Mouse (Mus musculus) cortical plate, adult 2 months (tissue): Measurements from ENCODE around the gene Chkb. TPM values are rescaled to one million over a fixed set of nuclear protein-coding genes. Genes with fewer than 3 reads are reported as not detected.
A peak's percentile ranks its signal among the peaks of the same experiment; 100 is the strongest.

ENCODE experiments used
- H3K27ac ChIP-seq: fragments of 200-500 bp; 2 replicates; pipeline ENCODE4 v1.5.1; 2012; ENCODE audit warnings: low read length, control low read depth, inconsistent platforms; ENCODE audit not compliant: insufficient read depth
- H3K4me1 ChIP-seq: fragments of 200-500 bp; 2 replicates; pipeline ENCODE4 v1.6.1; 2011; ENCODE audit warnings: low read length; ENCODE audit not compliant: control insufficient read depth, insufficient read depth
- H3K4me3 ChIP-seq: fragments of 200-500 bp; 2 replicates; pipeline ENCODE4 v1.5.1; 2011; ENCODE audit warnings: mild to moderate bottlenecking, low read length, control low read depth; ENCODE audit not compliant: insufficient read depth
- CTCF ChIP-seq: fragments of 200-500 bp; IDR thresholded peaks from 2 replicates; pipeline ENCODE4 v1.5.1; 2011; ENCODE audit warnings: mild to moderate bottlenecking, control low read depth, low read length; ENCODE audit not compliant: insufficient read depth; ENCODE audit errors: extremely low read depth
- POLR2A ChIP-seq: fragments of 200-500 bp; IDR thresholded peaks from 2 replicates; pipeline ENCODE4 v1.6.1; 2011; ENCODE audit warnings: mild to moderate bottlenecking, low read length, control low read depth; ENCODE audit not compliant: insufficient read depth; ENCODE audit errors: extremely low read depth
- polyA plus RNA-seq: library from polyadenylated mRNA; depleted of rRNA; stranded (reverse); fragments of >200 nt; gene quantifications from 2 replicates; pipeline ENCODE4 v1.2.3, GENCODE M21; 2012

Gene Chkb
- polyA plus RNA-seq, 1 experiment: 60.0 TPM

DNA sequence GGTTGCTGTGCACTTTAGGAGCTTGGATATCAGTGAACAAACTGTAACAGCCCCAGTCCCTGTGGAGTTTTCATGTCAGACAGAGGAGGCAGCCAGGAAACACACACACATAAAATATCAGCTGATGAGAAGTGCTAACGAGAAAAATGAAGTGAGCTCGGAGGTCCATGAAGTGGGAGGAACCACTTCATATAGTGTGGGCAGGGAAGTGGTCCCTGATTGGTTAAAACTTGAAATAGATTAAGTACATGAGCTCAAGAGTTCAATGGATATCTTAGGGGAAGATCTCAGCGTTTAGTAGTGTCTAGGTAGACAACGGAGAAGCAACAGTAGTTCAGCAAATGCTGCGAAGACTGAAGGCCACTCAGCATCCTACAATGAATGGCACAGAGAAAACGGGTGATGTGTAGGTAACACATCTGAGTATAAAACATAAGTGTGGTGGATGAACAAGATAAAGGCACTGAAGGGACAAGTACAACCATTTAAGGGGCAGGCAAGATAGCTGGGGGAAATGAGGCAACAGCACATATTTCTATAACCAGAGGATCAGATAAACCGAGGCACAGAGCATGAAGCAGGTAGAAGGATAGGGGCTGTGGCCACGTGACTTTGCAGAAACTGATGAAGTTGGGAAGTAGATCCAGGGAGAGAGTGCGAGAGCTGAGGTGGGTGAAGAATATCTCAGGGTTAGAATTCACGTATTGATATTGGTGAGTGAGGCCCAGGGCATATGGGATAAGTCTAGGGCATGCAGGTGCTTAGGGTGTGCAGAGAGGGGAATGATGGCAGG lies 24.7 kb downstream of the Chkb start:
- no peak overlapping the region for H3K27ac ChIP-seq
- no peak overlapping the region for H3K4me3 ChIP-seq
- no peaks in the 10 kb centered on the region for H3K4me1 ChIP-seq
- TF ChIP-seq CTCF (no peak), POLR2A (no peak)

DNA sequence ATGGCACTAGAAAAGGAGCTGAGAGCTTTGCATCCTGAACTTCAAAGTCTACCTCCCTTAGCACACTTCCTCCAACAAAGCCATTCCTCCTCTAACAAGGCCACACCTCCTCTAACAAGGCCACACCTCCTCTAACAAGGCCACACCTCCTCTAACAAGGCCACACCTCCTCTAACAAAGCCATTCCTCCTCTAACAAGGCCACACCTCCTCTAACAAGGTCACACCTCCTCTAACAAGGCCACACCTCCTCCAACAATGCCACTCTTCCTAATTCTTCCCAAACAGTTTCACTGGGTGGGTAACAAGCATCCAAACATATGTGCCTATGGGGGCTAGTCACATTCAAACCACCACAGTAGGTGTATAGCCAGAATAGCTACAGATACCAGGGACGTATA lies 27.2 kb downstream of the Chkb start:
- TF ChIP-seq POLR2A (no peak), CTCF (no peak)
- no peaks in the 10 kb centered on the region for H3K4me1 ChIP-seq
- no peak overlapping the region for H3K27ac ChIP-seq
- H3K4me3 ChIP-seq: no peak overlapping the region

DNA sequence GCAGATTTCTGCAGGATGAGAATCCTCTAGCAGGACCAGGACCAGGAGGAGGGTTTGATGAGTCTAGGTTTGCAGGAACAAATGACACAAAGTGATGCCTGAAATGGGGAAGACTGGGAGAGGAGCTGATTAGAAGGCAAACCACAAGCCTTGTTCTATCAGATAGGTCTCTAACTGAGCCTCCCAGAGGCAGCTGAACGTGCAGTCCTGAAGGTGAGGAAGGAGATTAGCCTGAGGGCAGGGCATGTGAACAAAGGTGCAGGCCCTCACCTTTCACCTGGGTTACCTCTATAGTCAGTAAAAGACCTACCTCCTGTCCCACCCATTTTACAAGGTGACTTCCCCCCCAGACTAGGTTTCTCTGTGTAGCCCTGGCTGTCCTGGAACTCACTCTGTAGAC lies 30.0 kb downstream of the Chkb start:
- Histone ChIP-seq H3K4me1 (no peaks in the 10 kb centered on the region), H3K4me3 (no peak overlapping the region), H3K27ac (no peak overlapping the region)
- TF ChIP-seq CTCF: no peak
- TF ChIP-seq POLR2A: no peak

DNA sequence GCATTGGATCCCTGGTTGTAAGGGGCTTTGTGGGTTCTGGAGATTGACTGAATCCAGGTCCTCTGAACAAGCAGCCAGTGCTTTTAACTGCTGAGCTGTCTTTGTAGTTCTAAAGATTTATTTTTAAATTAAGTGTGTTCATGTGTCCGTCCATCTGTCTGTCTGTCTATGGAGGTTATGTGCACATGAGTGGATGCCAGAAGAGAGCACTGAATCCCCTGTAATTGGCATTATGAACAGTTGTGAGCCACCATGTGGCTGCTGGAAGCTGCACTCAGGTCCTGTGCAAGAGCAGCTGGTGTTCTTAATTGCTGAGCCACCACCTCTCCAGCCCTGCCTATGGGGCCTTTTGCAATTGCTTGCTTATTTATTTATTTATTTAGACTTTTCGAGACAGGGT lies 31.6 kb downstream of the Chkb start:
- Histone ChIP-seq H3K27ac (no peak overlapping the region), H3K4me1 (no peaks in the 10 kb centered on the region), H3K4me3 (no peak overlapping the region)
- TF ChIP-seq CTCF (no peak), POLR2A (no peak)

DNA sequence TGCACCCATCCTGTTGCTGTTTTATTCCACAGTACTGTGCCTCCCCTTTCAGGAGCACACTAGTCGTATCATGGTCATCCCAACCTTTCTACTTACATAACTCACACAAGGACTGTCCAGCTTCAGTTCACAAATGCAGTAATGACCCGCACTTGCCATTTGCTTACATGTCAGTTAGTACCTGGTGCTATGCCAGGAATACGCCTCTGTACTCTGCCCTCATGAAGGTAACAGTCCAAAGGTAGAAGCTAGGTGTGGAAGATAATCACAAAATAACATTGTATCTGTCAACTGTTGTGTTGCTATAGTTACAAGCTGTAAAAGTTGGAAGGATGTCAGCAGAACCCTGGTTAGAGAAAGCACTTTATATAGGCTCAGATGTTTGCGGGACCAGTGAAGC lies 32.8 kb downstream of the Chkb start:
- H3K4me3 ChIP-seq: no peak overlapping the region
- H3K4me1 ChIP-seq: no peaks in the 10 kb centered on the region
- no peak for TF ChIP-seq CTCF
- no peak for TF ChIP-seq POLR2A
- no peak overlapping the region for H3K27ac ChIP-seq

DNA sequence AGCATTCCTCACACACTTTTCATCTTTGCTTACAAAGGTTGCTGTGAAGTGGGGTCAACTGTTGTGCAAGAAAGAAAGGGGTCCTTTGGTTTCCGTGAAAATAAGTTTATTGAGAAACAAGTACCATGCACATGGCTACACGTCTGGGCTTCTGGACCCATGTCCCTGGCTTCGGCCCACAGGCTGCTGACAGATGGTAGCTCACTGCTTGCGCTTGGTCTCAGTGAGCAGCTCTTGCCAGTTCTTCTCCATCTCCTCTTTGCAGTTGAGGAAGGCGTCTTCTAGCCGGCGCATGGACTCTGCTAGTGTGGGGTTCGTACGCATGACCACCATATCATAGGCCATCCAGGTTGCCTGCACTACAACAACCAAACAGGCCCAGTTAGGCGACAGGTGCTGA lies 39.6 kb downstream of the Chkb start:
- Histone ChIP-seq H3K27ac (no peak overlapping the region), H3K4me3 (no peak overlapping the region), H3K4me1 (no peaks in the 10 kb centered on the region)
- no peak for TF ChIP-seq CTCF
- no peak for TF ChIP-seq POLR2A

DNA sequence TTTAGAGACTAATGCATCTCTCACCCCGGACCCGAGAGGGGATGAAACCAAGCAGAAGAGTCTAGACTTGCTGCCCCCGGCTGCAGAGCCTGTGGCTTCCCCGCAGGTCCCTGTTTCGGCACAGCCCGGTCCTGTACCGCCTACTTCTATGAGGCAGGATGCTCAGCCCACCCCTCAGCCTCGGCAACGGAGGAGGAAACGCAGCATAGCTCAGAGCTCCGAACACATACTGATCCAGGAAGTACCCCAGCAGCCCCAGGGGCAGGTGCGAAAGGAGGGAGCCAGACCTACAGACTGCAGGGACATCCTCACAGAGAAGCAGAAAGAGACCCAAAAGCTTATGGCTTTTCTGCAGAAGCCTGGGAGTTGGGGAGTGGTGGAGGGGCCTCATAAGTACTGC lies 42.6 kb downstream of the Chkb start:
- TF ChIP-seq POLR2A: no peak
- TF ChIP-seq CTCF: no peak
- H3K4me3 ChIP-seq: no peak overlapping the region
- no peaks in the 10 kb centered on the region for H3K4me1 ChIP-seq
- H3K27ac ChIP-seq: no peak overlapping the region

DNA sequence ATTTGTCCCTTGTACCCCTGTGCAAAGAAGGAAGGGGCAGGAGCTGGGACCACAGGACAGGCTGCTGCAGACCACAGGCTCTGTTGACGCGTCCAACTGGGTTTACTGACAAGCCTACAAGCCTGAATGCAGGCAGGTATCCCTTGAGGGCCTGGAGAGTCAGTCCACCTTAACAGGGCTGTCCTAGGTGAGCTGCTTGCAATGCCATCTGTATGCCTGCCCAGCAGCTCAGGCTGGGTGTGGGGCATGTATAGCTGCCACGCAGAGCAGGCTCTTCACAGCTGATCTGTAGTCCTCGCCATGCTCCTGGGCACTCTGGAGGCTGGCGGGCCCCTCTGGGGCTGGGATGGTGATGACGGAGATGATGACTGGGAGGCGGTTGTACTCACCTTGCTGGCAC lies 45.1 kb downstream of the Chkb start, which contains the start of gene Klhdc7b:
Gene Klhdc7b (plus strand): TSS at position 301 of the 400 bp plus-strand sequence.
- Histone ChIP-seq H3K27ac (no peak within 1 kb of the TSS), H3K4me1 (no peaks in the 10 kb centered on the region), H3K4me3 (no peak within 1 kb of the TSS)
- TF ChIP-seq POLR2A (no peak), CTCF (no peak)

DNA sequence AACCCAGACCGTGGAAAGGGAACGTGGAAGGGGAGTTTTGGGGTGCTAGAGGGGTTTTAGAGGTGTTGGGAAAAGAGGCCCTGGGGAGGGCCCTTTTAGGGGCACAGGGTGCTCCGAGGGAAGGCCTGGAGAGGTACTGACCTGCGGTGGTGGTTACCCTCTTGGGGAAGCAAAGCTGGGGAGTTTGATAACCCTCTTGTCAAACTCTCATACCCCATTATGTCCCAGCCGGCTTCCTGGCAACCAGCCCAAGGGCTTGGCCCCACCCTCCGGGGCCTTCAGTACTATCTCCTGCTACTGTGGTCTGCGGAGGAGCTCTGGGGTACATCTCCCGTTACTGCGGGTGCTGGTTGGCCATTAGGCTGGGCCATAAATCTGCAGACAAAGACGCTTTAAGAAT lies 50.3 kb downstream of the Chkb start:
- no peak overlapping the region for H3K27ac ChIP-seq
- H3K4me3 ChIP-seq: peak overlapping the region; percentile 44; the same call in 1 of the 2 replicates
- TF ChIP-seq CTCF: no peak
- TF ChIP-seq POLR2A: no peak
- H3K4me1 ChIP-seq: no peaks in the 10 kb centered on the region

DNA sequence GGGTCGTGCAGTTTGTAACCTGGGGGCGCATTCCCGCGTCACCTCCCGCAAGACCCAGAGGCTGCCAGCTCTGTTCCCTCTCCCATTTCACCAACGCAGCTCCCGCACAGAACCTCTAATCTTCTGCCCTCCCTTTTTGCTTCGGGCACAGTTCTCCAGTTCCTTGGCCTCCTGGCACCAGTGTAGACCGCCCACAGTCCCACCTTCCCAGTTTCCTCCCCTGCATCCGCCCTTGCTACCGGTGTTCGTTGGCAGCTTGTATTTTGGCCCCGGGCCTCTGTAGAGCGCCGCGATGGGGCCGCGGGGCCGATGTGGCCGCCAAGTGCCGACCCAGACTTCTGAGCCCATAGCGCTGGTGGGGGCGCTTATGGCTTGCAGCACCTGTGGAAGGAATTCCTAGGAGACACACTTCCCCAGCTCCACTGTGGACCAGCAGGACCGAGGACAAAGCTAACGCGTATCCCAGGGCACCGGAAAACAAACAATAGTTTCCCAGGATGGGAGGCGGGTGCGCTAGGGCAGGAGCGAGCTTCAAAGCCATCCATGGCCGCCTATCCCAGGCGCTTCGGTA lies 50.8 kb downstream of the Chkb start, which contains the start of gene Odf3b:
Gene Odf3b (minus strand): TSS at position 452 of the 571 bp plus-strand sequence.
- H3K4me1 ChIP-seq: no peaks in the 10 kb centered on the region
- H3K27ac ChIP-seq: no peak within 1 kb of the TSS
- peak within 1 kb of the TSS; percentile 44 for H3K4me3 ChIP-seq
- no peak for TF ChIP-seq CTCF
- TF ChIP-seq POLR2A: no peak
